Mouse (Mus musculus): ENCODE measurements around the gene Medag. TPM values are rescaled to one million over a fixed set of nuclear protein-coding genes. Genes with fewer than 3 reads are reported as not detected.

Gene Medag
- polyA plus RNA-seq, 1 experiment = 1.8 TPM

DNA sequence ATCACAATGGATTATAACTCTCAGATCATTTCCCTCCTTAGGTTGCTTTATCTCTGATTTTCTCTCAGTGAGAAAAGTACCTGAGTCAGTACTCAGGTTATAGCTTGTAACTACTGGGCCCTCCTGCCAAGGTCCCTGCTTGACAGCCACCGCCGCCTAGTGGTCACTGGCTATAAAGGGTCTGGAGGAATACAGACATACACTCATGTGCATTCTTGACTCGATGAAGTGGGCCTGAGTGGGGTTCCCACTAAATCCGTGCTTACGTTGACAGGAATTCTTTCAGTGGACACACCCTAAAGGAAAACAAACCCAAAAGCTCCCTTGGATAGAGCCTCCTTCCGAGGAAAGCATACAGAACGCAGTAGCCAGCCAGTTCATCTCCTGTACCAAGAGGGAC, 45.0 kb downstream of the Medag start:
- DNase-seq (ENCODE audit: low read depth, low spot score) = no peak
- WGBS = 64% methylated on average over 7 of the region's 7 CpGs

- 68% methylated on average over 3 of the region's 3 CpGs for WGBS
- no peak for DNase-seq (ENCODE audit: low read depth, low spot score)
Measured at GRCm38 (mm10) chr5:149462071-149462470, 50.5 kb downstream of the Medag start.

- DNase-seq (ENCODE audit: low read depth, low spot score) = no peak
- 54% methylated on average over 5 of the region's 5 CpGs for WGBS
Measured at GRCm38 (mm10) chr5:149465305-149465704, 53.8 kb downstream of the Medag start.

DNA sequence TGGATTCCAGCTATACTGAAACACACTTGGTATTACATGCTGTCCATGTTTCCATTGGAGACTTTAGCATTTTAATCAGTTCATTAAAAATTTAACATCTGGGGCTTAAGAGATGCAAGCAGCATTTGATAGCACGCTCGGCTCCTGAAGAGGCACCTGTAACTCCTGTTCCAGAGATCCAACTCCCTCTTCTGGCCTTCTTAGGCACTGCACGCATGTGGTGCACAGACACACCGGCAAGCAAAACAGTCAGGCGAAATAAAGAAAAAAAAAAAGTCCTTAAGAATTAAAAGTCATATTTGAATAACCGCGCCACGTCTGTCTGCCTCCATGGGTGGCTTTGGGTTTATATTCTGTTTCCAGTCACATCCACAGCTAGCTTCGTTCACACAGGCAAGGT, 62.6 kb downstream of the Medag start:
- whole genome bisulfite sequencing = 96% methylated on average over 9 of the region's 9 CpGs

DNA sequence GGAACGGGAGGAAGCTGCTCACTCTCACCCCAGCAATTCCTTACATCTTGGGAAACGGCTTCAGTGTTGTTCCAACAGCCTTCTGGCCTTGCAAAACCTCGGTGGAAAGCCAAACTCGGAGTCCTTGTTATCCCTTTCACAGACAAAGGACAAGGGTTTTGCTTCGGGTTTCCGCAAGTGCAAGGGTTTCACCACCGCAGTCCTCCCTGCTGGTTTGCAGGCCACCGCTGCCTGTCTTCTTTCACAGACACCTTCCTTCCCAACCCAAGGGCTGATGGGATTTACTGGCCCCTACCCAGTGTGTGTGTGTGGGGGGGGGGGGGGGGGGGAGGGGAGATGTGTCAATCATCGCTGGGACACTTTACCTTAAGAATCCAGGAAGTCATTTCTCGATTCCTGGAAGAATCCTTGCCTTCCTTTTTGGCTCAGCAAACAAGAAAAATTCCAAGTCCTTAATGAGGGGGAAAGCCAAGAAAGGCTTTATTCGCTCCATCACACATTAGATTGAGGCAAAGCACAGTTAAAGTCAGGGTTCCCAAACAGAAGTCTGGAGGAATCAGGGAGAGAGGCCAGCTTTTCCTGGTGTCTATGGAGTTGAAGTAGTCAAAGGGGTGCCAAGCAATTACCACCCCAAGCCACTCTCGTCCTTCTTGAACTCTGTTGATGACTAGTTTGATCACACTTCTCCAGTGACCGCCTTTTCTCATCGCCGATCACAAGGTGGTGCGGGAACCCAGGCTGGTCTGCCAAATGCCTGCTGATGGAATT, 63.3 kb downstream of the Medag start:
- DNase-seq (ENCODE audit: low read depth, low spot score) = no peak
- 87% methylated on average over 16 of the region's 16 CpGs for WGBS

More for the DNA sequence above, 62.6 kb downstream of the Medag start:
- no peak for DNase-seq (ENCODE audit: low read depth, low spot score)

Other genes starting within 250 kb of the Medag start
- 6.8 and 10.2 TPM in 2 replicates for gene Uspl1, start 227.4 kb upstream of the Medag start, polyA plus RNA-seq (2012; rRNA removed)
- gene Hmgb1, start 227.3 kb upstream of the Medag start, polyA plus RNA-seq (2012; rRNA removed) = 30.2 and 35.8 TPM in 2 replicates
- 15.7 and 15.9 TPM in 2 replicates for gene Alox5ap, start 147.0 kb upstream of the Medag start, polyA plus RNA-seq (2012; rRNA removed)
- 0.10 TPM in 1 of 2 replicates, not detected in the other for gene Tex26, start 27.9 kb downstream of the Medag start, polyA plus RNA-seq (2012; rRNA removed)
- gene Wdr95, start 116.9 kb downstream of the Medag start, polyA plus RNA-seq (2012; rRNA removed) = not detected in 2 replicates
- gene Hsph1, start 224.6 kb downstream of the Medag start, polyA plus RNA-seq (2012; rRNA removed) = 9.5 and 11.0 TPM in 2 replicates

Measured in large intestine, adult 2 months (tissue).